Mouse (Mus musculus) liver, adult (tissue): Measurements from ENCODE around the gene Sphk2.
A peak's percentile ranks its signal among the peaks of the same experiment; 100 is the strongest.

Source experiments
- GATA4 ChIP-seq: IDR thresholded peaks from 2 replicates; pipeline ENCODE4 v1.6.1; 2014; ENCODE audit warnings: mild to moderate bottlenecking, low read length; ENCODE audit not compliant: insufficient replicate concordance

Gene Sphk2

GRCm38 (mm10) chr7:45706721-45707241, 11.0 kb downstream of the Sphk2 start:
- TF ChIP-seq GATA4, result no peak

GRCm38 (mm10) chr7:45705873-45706281, 11.9 kb downstream of the Sphk2 start:
- no peak for TF ChIP-seq GATA4

- TF ChIP-seq GATA4, result no peak
These were observed 12.3 kb downstream of the Sphk2 start for GRCm38 (mm10) chr7:45705443-45705864.

GRCm38 (mm10) chr7:45704730-45705442, 12.9 kb downstream of the Sphk2 start, which contains the start of gene Dbp:
Gene Dbp, plus strand, starts transcription at chr7:45705088.
- peak; percentile 5; the same call in 1 of the 2 replicates for TF ChIP-seq GATA4

GRCm38 (mm10) chr7:45704046-45704559, 13.7 kb downstream of the Sphk2 start:
- TF ChIP-seq GATA4, result no peak

GRCm38 (mm10) chr7:45703521-45704033, 14.2 kb downstream of the Sphk2 start:
- no peak for TF ChIP-seq GATA4

GRCm38 (mm10) chr7:45702809-45703520, 14.8 kb downstream of the Sphk2 start:
- TF ChIP-seq GATA4, result no peak

- no peak for TF ChIP-seq GATA4
These were observed 15.5 kb downstream of the Sphk2 start for GRCm38 (mm10) chr7:45702316-45702715.

GRCm38 (mm10) chr7:45701607-45702006, 16.2 kb downstream of the Sphk2 start:
- TF ChIP-seq GATA4, result no peak

- no peak for TF ChIP-seq GATA4
These were observed 16.7 kb downstream of the Sphk2 start for GRCm38 (mm10) chr7:45701072-45701471.

GRCm38 (mm10) chr7:45700301-45701015, 17.3 kb downstream of the Sphk2 start:
- TF ChIP-seq GATA4, result no peak

- no peak for TF ChIP-seq GATA4
These were observed 18.2 kb downstream of the Sphk2 start, which contains the start of gene Car11 for GRCm38 (mm10) chr7:45699523-45700141. Gene Car11, plus strand, starts transcription at chr7:45699843.

- TF ChIP-seq GATA4, result no peak
These were observed 19.9 kb downstream of the Sphk2 start for GRCm38 (mm10) chr7:45697894-45698293.

GRCm38 (mm10) chr7:45695098-45695497, 22.7 kb downstream of the Sphk2 start:
- TF ChIP-seq GATA4, result no peak
